Mouse (Mus musculus): ENCODE measurements around the gene 2310003L06Rik. TPM values are rescaled to one million over a fixed set of nuclear protein-coding genes. Genes with fewer than 3 reads are reported as not detected.

Gene 2310003L06Rik
- not detected for polyA plus RNA-seq (2012; fragmentation: generic; extraction: Trizol)

DNA sequence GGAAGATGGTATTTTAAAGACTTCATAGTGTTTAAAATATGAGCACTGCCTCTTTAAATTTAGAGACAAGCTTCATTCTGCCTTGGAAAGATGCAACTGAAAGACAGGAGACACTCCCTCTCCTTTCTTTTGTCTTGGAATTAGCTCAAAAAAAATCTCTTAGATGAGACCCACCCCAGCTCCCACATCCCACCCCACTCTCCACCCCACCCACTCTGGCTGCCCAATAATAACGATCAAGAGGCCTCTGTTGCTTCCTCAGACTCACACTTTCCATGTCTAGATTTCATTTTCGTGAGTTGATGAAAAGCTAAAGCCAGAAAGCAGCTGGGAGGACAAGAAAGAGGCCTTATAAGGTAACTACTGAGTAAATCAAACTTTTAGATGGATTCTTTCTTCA, at the start of gene 2310003L06Rik, which contains the start of gene Gm28434:
2310003L06Rik (plus strand) TSS at position 259 of the 400 bp plus-strand sequence.
Gm28434 (plus strand) TSS at position 317 of the 400 bp plus-strand sequence.
- no peaks in the 10 kb centered on the region for H3K36me3 ChIP-seq (ENCODE audit: control insufficient read depth, insufficient read depth)

GRCm38 (mm10) chr5:87925372-87925771, 43.9 kb upstream of the 2310003L06Rik start, which contains the start of gene Csn3:
Gene Csn3, plus strand, starts transcription at chr5:87925579.
- no peaks in the 10 kb centered on the region for H3K27me3 ChIP-seq (ENCODE audit: control insufficient read depth, insufficient read depth, insufficient read length)
- TF ChIP-seq MAX (IDR thresholded peaks at IDR 0.05; ENCODE audit: low read depth): no peak
- TF ChIP-seq POLR2AphosphoS2 (IDR thresholded peaks at IDR 0.05; ENCODE audit: insufficient read length, low read depth): no peak
- TF ChIP-seq USF1 (IDR thresholded peaks at IDR 0.05; ENCODE audit: low read depth): no peak
- TF ChIP-seq MYOG (IDR thresholded peaks at IDR 0.05; ENCODE audit: control insufficient read depth in 1 of 3, insufficient read depth in 1 of 3, insufficient read length in 2 of 3, low read depth in 2 of 3): no peak
- no peak for TF ChIP-seq CEBPB (IDR thresholded peaks at IDR 0.05; ENCODE audit: insufficient read depth, poor library complexity, severe bottlenecking)
- TF ChIP-seq POLR2A (IDR thresholded peaks at IDR 0.05; ENCODE audit: insufficient read length, low read depth): no peak
- TF ChIP-seq REST (IDR thresholded peaks at IDR 0.05; ENCODE audit: insufficient read depth, insufficient read length): no peak
- TF ChIP-seq SRF (IDR thresholded peaks at IDR 0.05; ENCODE audit: control insufficient read depth, insufficient read length, low read depth): no peak
- TF ChIP-seq TCF12 (IDR thresholded peaks at IDR 0.05; ENCODE audit: insufficient read depth, poor library complexity, severe bottlenecking): no peak
- TF ChIP-seq MYOD1 (IDR thresholded peaks at IDR 0.05; ENCODE audit: control insufficient read depth in 1 of 3, insufficient read length in 2 of 3, low read depth in 2 of 3): no peak
- H3ac ChIP-seq (ENCODE audit: control insufficient read depth, insufficient read length): no peak within 1 kb of the TSS
- no peak within 1 kb of the TSS for H3K4me3 ChIP-seq
- H3K4me2 ChIP-seq (ENCODE audit: low read depth): no peak within 1 kb of the TSS
- H3K36me3 ChIP-seq (ENCODE audit: control insufficient read depth, insufficient read depth): no peaks in the 10 kb centered on the region
- H3K79me2 ChIP-seq (ENCODE audit: control insufficient read depth, insufficient read depth): no peaks in the 10 kb centered on the region

More for the DNA sequence above, at the start of gene 2310003L06Rik, which contains the start of gene Gm28434:
- no peak within 1 kb of the TSS for H3ac ChIP-seq (ENCODE audit: control insufficient read depth, insufficient read length)
- H3K79me2 ChIP-seq (ENCODE audit: control insufficient read depth, insufficient read depth): no peaks in the 10 kb centered on the region
- no peak within 1 kb of the TSS for H3K4me3 ChIP-seq
- TF ChIP-seq REST (IDR thresholded peaks at IDR 0.05; ENCODE audit: insufficient read depth, insufficient read length) (no peak), MYOG (IDR thresholded peaks at IDR 0.05; ENCODE audit: control insufficient read depth in 1 of 3, insufficient read depth in 1 of 3, insufficient read length in 2 of 3, low read depth in 2 of 3) (no peak), SRF (IDR thresholded peaks at IDR 0.05; ENCODE audit: control insufficient read depth, insufficient read length, low read depth) (no peak), USF1 (IDR thresholded peaks at IDR 0.05; ENCODE audit: low read depth) (no peak), POLR2AphosphoS2 (IDR thresholded peaks at IDR 0.05; ENCODE audit: insufficient read length, low read depth) (no peak), TCF3 (IDR thresholded peaks at IDR 0.05; ENCODE audit: insufficient read length, low read depth) (no peak), TCF12 (IDR thresholded peaks at IDR 0.05; ENCODE audit: insufficient read depth, poor library complexity, severe bottlenecking) (no peak), CEBPB (IDR thresholded peaks at IDR 0.05; ENCODE audit: insufficient read depth, poor library complexity, severe bottlenecking) (no peak), MYOD1 (IDR thresholded peaks at IDR 0.05; ENCODE audit: control insufficient read depth in 1 of 3, insufficient read length in 2 of 3, low read depth in 2 of 3) (no peak), MAX (IDR thresholded peaks at IDR 0.05; ENCODE audit: low read depth) (no peak), E2F4 (IDR thresholded peaks at IDR 0.05; ENCODE audit: insufficient read depth) (no peak)
- no peak within 1 kb of the TSS for H3K4me2 ChIP-seq (ENCODE audit: low read depth)
- H3K27me3 ChIP-seq (ENCODE audit: control insufficient read depth, insufficient read depth, insufficient read length): no peaks in the 10 kb centered on the region

- TF ChIP-seq USF1 (IDR thresholded peaks at IDR 0.05; ENCODE audit: low read depth): no peak
- TF ChIP-seq TCF12 (IDR thresholded peaks at IDR 0.05; ENCODE audit: insufficient read depth, poor library complexity, severe bottlenecking): no peak
- TF ChIP-seq TCF3 (IDR thresholded peaks at IDR 0.05; ENCODE audit: insufficient read length, low read depth): no peak
- no peak for TF ChIP-seq MYOD1 (IDR thresholded peaks at IDR 0.05; ENCODE audit: control insufficient read depth in 1 of 3, insufficient read length in 2 of 3, low read depth in 2 of 3)
- no peak for TF ChIP-seq MAX (IDR thresholded peaks at IDR 0.05; ENCODE audit: low read depth)
- no peak for TF ChIP-seq E2F4 (IDR thresholded peaks at IDR 0.05; ENCODE audit: insufficient read depth)
- TF ChIP-seq POLR2A (IDR thresholded peaks at IDR 0.05; ENCODE audit: insufficient read length, low read depth): no peak
- no peaks in the 10 kb centered on the region for H3K36me3 ChIP-seq (ENCODE audit: control insufficient read depth, insufficient read depth)
- H3K4me3 ChIP-seq: no peak overlapping the region
- no peak overlapping the region for H3ac ChIP-seq (ENCODE audit: control insufficient read depth, insufficient read length)
- H3K79me2 ChIP-seq (ENCODE audit: control insufficient read depth, insufficient read depth): no peaks in the 10 kb centered on the region
- H3K4me2 ChIP-seq (ENCODE audit: low read depth): no peak overlapping the region
- no peaks in the 10 kb centered on the region for H3K27me3 ChIP-seq (ENCODE audit: control insufficient read depth, insufficient read depth, insufficient read length)
These were observed 37.7 kb upstream of the 2310003L06Rik start for GRCm38 (mm10) chr5:87931603-87932002.

- no peaks in the 10 kb centered on the region for H3K79me2 ChIP-seq (ENCODE audit: control insufficient read depth, insufficient read depth)
- H3ac ChIP-seq (ENCODE audit: control insufficient read depth, insufficient read length): no peak overlapping the region
- H3K4me2 ChIP-seq (ENCODE audit: low read depth): no peak overlapping the region
- no peak overlapping the region for H3K4me3 ChIP-seq
- H3K36me3 ChIP-seq (ENCODE audit: control insufficient read depth, insufficient read depth): no peaks in the 10 kb centered on the region
- no peaks in the 10 kb centered on the region for H3K27me3 ChIP-seq (ENCODE audit: control insufficient read depth, insufficient read depth, insufficient read length)
- TF ChIP-seq USF1 (IDR thresholded peaks at IDR 0.05; ENCODE audit: low read depth) (no peak), SRF (IDR thresholded peaks at IDR 0.05; ENCODE audit: control insufficient read depth, insufficient read length, low read depth) (no peak), REST (IDR thresholded peaks at IDR 0.05; ENCODE audit: insufficient read depth, insufficient read length) (no peak), TCF12 (IDR thresholded peaks at IDR 0.05; ENCODE audit: insufficient read depth, poor library complexity, severe bottlenecking) (no peak), TCF3 (IDR thresholded peaks at IDR 0.05; ENCODE audit: insufficient read length, low read depth) (no peak), MYOG (IDR thresholded peaks at IDR 0.05; ENCODE audit: control insufficient read depth in 1 of 3, insufficient read depth in 1 of 3, insufficient read length in 2 of 3, low read depth in 2 of 3) (no peak), MAX (IDR thresholded peaks at IDR 0.05; ENCODE audit: low read depth) (no peak), CEBPB (IDR thresholded peaks at IDR 0.05; ENCODE audit: insufficient read depth, poor library complexity, severe bottlenecking) (no peak), E2F4 (IDR thresholded peaks at IDR 0.05; ENCODE audit: insufficient read depth) (no peak), POLR2AphosphoS2 (IDR thresholded peaks at IDR 0.05; ENCODE audit: insufficient read length, low read depth) (no peak), MYOD1 (IDR thresholded peaks at IDR 0.05; ENCODE audit: control insufficient read depth in 1 of 3, insufficient read length in 2 of 3, low read depth in 2 of 3) (no peak), POLR2A (IDR thresholded peaks at IDR 0.05; ENCODE audit: insufficient read length, low read depth) (no peak)
These were observed 28.5 kb upstream of the 2310003L06Rik start for GRCm38 (mm10) chr5:87940752-87941151.
